ENCODE assay signal across 8 mouse cellular contexts in genomic region chr6:8951326-8951695, GRCm38 (mm10). TPM values are rescaled to one million over a fixed set of nuclear protein-coding genes. Genes with fewer than 3 reads are reported as not detected.
DNase-seq lines count a peak whose midpoint lies in the region; ATAC-seq lines count a peak whose summit lies in the region.

No protein-coding gene starts in this region.

- H3K4me3 ChIP-seq in limb, embryonic 12.5 days (replicated peaks), result peak overlapping the region; percentile 36
- peak overlapping the region; percentile 48 for H3K4me3 ChIP-seq in midbrain, embryonic 14.5 days (replicated peaks; ENCODE audit: low read depth, low read length)

- peak overlapping the region; percentile 63 for H3K4me2 ChIP-seq in limb, embryonic 12.5 days
- H3K4me2 ChIP-seq in midbrain, embryonic 14.5 days (ENCODE audit: low read length), result peak overlapping the region; percentile 98

- H3K9ac ChIP-seq in limb, embryonic 12.5 days (replicated peaks), result no peak overlapping the region
- H3K9ac ChIP-seq in midbrain, embryonic 14.5 days (replicated peaks; ENCODE audit: low read length), result peak overlapping the region; percentile 75

- no peaks in the 10 kb centered on the region for H3K9me3 ChIP-seq in limb, embryonic 12.5 days
- H3K9me3 ChIP-seq in midbrain, embryonic 14.5 days (ENCODE audit: control insufficient read depth, low read length), result no peaks in the 10 kb centered on the region

- DNase-seq in layer of hippocampus, adult 11-12 months (ENCODE audit: low spot score), result peak; percentile 68
- no peak for DNase-seq in layer of hippocampus, adult 9-10 months (ENCODE audit: low spot score)
- peak; percentile 79 for DNase-seq in cerebellum, adult 9-11 months
- peak; percentile 34 to 70 for DNase-seq in frontal cortex, postnatal 10 days (ENCODE audit: low spot score in 2 of 2)
- peak; percentile 74 for DNase-seq in kidney, adult 18-20 months
- DNase-seq in midbrain, embryonic 14.5 days, result peak; percentile 95
- DNase-seq in testis, postnatal 14 days (ENCODE audit: low spot score), result peak; percentile 38

- under 1% methylated on average over 24 of the region's 24 CpGs for WGBS in limb, embryonic 12.5 days
- under 1% methylated on average over 24 of the region's 24 CpGs for WGBS in midbrain, embryonic 14.5 days

- no peak overlapping the region for H3K27ac ChIP-seq in limb, embryonic 12.5 days
- H3K27ac ChIP-seq in midbrain, embryonic 14.5 days (replicated peaks; ENCODE audit: low read depth, low read length), result peak overlapping the region; percentile 91

- ATAC-seq in limb, embryonic 12.5 days (ENCODE audit: insufficient number of reproducible peaks, insufficient read depth, low FRiP score, low TSS enrichment, low read depth), result no peak
- ATAC-seq in midbrain, embryonic 14.5 days (ENCODE audit: low FRiP score, low TSS enrichment), result peak; percentile 63

- peaks cover 28% of the 10 kb centered on the region for H3K4me1 ChIP-seq in limb, embryonic 12.5 days (replicated peaks)
- peaks cover 13% of the 10 kb centered on the region for H3K4me1 ChIP-seq in midbrain, embryonic 14.5 days (ENCODE audit: control insufficient read depth, insufficient read depth, low read length)

- no peaks in the 10 kb centered on the region for H3K36me3 ChIP-seq in limb, embryonic 12.5 days
- H3K36me3 ChIP-seq in midbrain, embryonic 14.5 days (ENCODE audit: control insufficient read depth, insufficient read depth, low read length), result no peaks in the 10 kb centered on the region

- H3K27me3 ChIP-seq in limb, embryonic 12.5 days, result peaks cover 94% of the 10 kb centered on the region
- peaks cover 49% of the 10 kb centered on the region for H3K27me3 ChIP-seq in midbrain, embryonic 14.5 days (ENCODE audit: control insufficient read depth, insufficient read depth, low read length)

RNA-seq across cellular contexts. Expression of gene Nxph1, which starts 3.1 kb away (rescaled TPM):
- polyA plus RNA-seq in limb, embryonic 12.5 days (2016; fragmentation: Nextera tagmentation; extraction: Ambion mirVana), result 0.16 and 0.35 TPM in 2 replicates
- 82.6 TPM in 2 replicates for polyA plus RNA-seq in midbrain, embryonic 14.5 days (2014; fragmentation: Nextera tagmentation; extraction: Ambion mirVana)

Comparison
In these comparisons a context has a peak if more than half of its experiments do, and no peak if none do; other contexts are left out.
1. RNA of gene Nxph1, which starts 3.1 kb away (polyA plus RNA-seq): 82.6 TPM in midbrain, embryonic 14.5 days; 0.16 to 0.35 TPM in limb, embryonic 12.5 days; every median in the first group is over 10 times any median in the second.